Mouse (Mus musculus) embryonic fibroblast, embryonic 13.5 days (primary cell): Measurements from ENCODE around the gene Lpcat2. TPM values are rescaled to one million over a fixed set of nuclear protein-coding genes. Genes with fewer than 3 reads are reported as not detected.
"Not testable (repeated sequence)": the region's sequence is repeated elsewhere in the genome, so short reads cannot be mapped to it uniquely, and the experiment has no call there.

ENCODE experiments used
- H3K27ac ChIP-seq: 2 replicates; pipeline ENCODE4 v1.5.1; 2012; ENCODE audit warnings: low read length, control low read depth, inconsistent platforms; ENCODE audit not compliant: insufficient read depth
- H3K4me1 ChIP-seq: 2 replicates; pipeline ENCODE4 v1.6.1; 2011; ENCODE audit warnings: low read length; ENCODE audit not compliant: control insufficient read depth, insufficient read depth
- H3K4me3 ChIP-seq: 2 replicates; pipeline ENCODE4 v1.5.1; 2011; ENCODE audit warnings: mild to moderate bottlenecking, control low read depth, low read length; ENCODE audit not compliant: insufficient read depth
- CTCF ChIP-seq: IDR thresholded peaks from 2 replicates; pipeline ENCODE4 v1.5.1; 2011; ENCODE audit warnings: mild to moderate bottlenecking, control low read depth, low read length, moderate library complexity, borderline replicate concordance; ENCODE audit not compliant: insufficient read depth
- POLR2A ChIP-seq: IDR thresholded peaks from 2 replicates; pipeline ENCODE4 v1.6.1; 2011; ENCODE audit warnings: low read depth, mild to moderate bottlenecking, control low read depth, low read length, moderate library complexity
- polyA plus RNA-seq: library from polyadenylated mRNA; stranded (reverse); fragments of >200 nt; gene quantifications from 2 replicates; pipeline ENCODE4 v1.2.4, GENCODE M21; 2011; ENCODE audit warnings: low read depth; ENCODE audit not compliant: missing spikeins, insufficient read length

The Lpcat2 gene
- polyA plus RNA-seq, 1 experiment, result 4.3 TPM

DNA sequence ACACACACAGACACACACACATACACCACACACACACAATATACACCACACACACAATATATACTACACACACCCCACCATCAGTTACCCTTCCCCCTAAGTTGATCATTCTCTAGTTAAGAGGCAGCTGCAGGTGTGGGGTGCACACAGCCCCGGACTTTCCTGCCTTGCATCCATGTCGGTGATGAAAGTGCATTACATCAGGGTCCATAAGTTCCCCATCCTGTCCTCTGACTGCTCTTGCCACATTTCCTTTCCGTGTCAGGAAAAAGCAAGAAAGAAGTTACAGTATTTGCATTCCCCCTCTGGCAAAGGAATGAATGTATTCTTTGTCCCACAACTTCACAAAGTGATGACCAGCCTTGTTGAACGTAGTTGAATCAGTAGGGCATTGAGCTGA is 26.1 kb downstream of the Lpcat2 start:
- peaks cover 2% of the 10 kb centered on the region; the same call in 1 of the 2 replicates for H3K4me1 ChIP-seq
- H3K27ac ChIP-seq, result peak overlapping the region; percentile 4
- TF ChIP-seq CTCF (no peak), POLR2A (no peak)
- H3K4me3 ChIP-seq, result no peak overlapping the region

DNA sequence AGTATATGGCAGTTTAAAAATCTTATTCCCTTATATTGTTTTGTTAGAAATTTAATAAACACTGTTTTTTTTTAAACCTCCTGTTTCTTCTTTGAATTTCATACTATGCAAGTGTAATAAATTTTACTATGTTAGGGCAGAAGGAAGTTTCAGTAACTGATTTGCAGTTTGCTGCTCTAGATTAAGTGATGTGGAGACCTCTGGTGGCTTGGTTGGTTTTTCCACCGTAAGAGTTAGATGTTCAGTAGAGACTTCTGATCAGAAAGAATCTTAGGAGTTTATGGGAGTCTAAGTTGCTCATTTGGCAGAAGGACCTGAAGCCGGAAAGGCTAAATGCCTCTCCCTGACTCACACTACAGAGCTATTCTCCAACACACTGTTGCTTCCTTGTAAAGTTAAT is 28.6 kb downstream of the Lpcat2 start:
- TF ChIP-seq POLR2A (no peak), CTCF (no peak)

DNA sequence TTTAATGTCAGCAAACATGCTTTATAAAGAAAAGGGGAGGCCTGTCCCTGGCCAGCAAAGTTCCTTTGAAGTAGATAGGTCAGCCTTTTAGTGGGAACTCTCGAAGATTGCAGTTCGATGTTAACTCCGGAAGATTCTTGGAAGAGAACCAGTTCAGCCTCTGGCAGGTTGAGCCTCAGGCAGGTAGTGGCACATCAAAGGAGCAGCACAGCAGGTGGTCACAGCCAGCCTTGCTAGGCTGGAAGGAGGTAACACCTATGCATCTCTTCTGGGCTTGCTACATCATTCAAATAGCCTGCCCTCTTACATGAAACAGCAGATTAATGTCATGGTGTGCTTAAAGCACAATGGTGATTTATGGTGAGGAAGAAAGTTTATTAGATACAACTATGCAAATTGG is 37.1 kb downstream of the Lpcat2 start:
- H3K4me3 ChIP-seq, H3K27ac ChIP-seq, H3K4me1 ChIP-seq: not testable (repeated sequence)

More for the DNA sequence above, 28.6 kb downstream of the Lpcat2 start:
- peaks cover 2% of the 10 kb centered on the region; the same call in 1 of the 2 replicates for H3K4me1 ChIP-seq
- no peak overlapping the region for H3K4me3 ChIP-seq
- no peak overlapping the region for H3K27ac ChIP-seq

DNA sequence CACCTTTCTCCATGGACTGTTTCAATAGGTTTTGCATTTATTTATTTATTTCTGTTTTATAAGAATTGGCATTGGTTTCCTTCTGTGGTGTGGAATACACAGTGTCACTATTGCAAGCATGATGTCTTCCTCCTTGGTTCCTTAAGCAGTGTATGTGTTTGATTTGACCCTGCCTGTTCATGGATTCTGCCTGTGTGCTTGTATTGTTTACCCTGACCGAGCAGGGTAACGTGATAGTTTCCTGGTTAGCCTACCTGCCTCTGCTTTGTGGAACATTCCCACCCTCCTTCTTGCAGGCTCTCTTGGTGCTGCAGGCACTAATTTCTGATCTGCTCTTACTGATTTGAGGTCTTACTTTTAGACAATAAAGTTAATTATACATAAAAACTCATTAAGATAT is 38.7 kb downstream of the Lpcat2 start:
- no peak overlapping the region for H3K27ac ChIP-seq
- H3K4me3 ChIP-seq, result no peak overlapping the region
- no peaks in the 10 kb centered on the region for H3K4me1 ChIP-seq
- no peak for TF ChIP-seq POLR2A
- no peak for TF ChIP-seq CTCF

DNA sequence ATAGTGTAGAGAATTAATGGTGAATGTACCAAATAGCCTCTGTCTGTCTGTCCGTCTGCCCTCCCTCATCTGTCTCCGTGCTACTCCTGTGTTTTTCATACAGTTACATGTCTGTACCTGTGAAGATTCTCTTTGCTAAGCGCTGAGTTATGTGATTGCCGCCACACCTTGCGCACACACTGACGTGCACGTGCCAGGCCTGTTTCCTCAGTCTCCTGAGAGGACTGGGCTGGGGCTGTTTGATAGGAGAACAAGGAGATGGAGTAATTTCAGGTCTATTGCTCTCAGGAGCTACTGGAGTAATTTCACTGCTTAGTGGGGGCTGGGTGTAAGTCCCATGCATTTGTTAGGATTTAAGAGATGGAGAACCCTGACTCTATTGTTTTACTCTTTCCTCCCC is 39.9 kb downstream of the Lpcat2 start:
- no peaks in the 10 kb centered on the region for H3K4me1 ChIP-seq
- TF ChIP-seq CTCF (no peak), POLR2A (no peak)
- H3K4me3 ChIP-seq, result no peak overlapping the region
- H3K27ac ChIP-seq, result no peak overlapping the region

DNA sequence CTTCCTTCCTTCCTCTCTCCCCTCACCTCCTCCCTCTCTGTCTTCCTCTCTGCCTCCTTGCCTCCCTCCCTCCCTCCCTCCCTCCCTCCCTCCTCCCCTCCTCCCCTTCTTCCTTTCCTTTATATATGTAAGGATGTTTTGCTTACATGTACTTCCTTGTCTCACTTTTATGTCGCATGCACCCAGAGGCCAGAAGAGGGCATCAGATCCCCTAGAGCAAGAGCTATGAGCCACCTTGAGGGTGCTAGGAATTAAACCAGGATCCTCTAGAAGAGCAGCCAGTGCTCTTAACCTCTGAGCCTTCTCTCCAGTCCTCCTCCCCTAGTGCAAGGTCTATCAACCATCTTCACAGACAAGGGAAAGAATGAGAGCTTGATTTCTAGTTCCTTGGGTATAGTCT is 40.9 kb downstream of the Lpcat2 start:
- Histone ChIP-seq H3K4me1 (no peaks in the 10 kb centered on the region), H3K27ac (no peak overlapping the region), H3K4me3 (no peak overlapping the region)
- no peak for TF ChIP-seq CTCF
- no peak for TF ChIP-seq POLR2A

DNA sequence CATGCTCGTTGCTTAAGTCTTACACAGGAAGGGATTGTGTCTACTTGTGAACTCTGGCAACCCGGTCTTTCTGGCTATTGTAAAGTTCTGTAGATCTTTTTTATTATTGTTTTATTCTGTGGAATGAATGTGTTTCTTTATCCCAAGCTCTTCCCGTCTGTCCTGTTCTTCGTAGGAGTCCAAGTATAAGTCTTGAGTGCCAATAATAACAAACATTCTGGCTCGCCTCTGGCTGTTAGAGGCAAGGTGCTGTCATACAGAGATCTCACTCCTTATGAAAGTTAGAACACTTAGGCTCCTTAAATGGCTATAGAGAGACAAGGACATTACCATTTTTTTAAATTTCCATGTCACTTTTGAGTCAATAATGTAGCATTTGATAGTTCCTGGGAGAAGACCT is 41.5 kb downstream of the Lpcat2 start:
- H3K27ac ChIP-seq, result no peak overlapping the region
- no peaks in the 10 kb centered on the region for H3K4me1 ChIP-seq
- no peak for TF ChIP-seq POLR2A
- no peak for TF ChIP-seq CTCF
- H3K4me3 ChIP-seq, result no peak overlapping the region

DNA sequence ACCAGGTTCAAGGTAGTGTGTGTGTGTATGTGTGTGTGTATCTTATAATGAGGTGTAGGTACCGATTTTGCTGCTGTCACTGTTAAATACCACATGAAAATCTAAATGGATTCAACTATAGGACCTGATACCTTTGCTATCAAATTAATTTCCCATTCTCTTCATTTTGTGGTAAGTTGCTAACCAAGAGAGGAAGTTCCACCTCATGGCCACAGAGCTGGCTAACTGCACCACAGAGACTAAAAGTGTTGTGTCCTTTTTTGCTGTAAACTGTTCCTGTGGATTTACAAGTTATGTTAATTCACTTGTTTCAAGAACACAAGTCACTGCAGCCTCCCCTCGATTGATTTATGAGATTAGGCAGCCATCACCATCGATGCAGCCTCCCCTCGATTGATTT is 42.7 kb downstream of the Lpcat2 start:
- Histone ChIP-seq H3K4me1 (no peaks in the 10 kb centered on the region), H3K4me3 (no peak overlapping the region), H3K27ac (no peak overlapping the region)
- TF ChIP-seq POLR2A (no peak), CTCF (no peak)

DNA sequence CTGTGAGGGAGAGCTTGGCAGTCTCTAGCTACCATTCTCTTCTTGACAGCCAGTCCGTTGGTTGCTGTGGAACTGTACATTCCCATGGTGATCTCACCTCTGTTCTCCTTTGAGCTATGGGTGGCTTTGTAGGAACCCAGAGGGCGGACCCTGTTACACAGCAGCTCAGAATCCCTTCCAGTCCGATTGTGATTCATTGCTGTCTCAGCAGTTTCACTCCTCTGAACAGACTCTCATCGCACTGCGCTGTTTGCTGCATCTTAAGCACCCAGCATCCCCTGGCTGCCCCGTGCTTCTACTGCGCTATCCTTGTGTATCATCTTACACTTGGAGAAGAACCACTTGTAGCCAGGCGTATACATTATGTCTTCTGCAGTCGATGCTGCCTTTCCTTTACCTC is 44.5 kb downstream of the Lpcat2 start:
- TF ChIP-seq CTCF (no peak), POLR2A (no peak)

DNA sequence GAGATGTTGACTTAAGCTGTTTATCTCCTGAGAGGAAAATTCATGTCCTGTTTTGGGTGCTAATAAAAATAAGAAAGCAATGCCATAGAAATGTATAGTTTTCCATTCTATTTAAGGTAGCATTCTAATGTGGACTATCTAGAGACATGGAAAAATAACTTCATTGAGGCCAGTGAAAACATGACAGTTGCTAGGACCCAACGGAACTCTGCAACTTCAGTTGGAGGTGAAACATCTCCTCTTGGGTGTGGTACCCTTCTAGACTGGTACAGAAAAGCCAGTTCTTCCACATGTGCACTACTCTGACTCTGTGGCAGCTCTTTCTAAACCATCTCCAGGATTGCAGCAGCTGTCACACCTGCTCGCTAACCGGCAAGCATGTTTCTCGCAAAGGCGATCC is 46.0 kb downstream of the Lpcat2 start, which contains the start of gene Capns2:
Gene Capns2 (plus strand): TSS at position 301 of the 400 bp plus-strand sequence.
- Histone ChIP-seq H3K4me1 (no peaks in the 10 kb centered on the region), H3K4me3 (no peak within 1 kb of the TSS), H3K27ac (no peak within 1 kb of the TSS)
- no peak for TF ChIP-seq POLR2A
- TF ChIP-seq CTCF, result no peak

More for the DNA sequence above, 44.5 kb downstream of the Lpcat2 start:
- H3K4me1 ChIP-seq, result no peaks in the 10 kb centered on the region
- no peak overlapping the region for H3K27ac ChIP-seq
- H3K4me3 ChIP-seq, result no peak overlapping the region

DNA sequence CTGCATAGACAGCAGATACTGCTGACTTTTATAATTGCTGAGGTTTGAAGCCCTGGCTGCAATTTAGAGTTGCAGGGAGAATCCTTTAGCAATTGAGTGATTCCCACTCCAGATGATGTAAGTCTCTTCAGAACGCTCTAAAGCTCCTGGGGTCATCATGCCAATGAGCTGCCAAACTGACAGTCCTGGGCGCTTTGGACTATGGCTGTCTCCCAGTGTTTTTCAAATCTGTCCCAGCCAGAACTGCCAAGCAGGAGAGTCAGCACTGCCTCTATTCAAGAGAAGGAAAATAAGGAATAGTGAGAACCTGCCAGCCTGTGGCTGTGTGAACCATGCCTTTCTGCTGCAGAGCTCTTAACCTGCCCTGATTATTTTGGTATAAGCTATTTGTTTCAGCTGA is 47.8 kb downstream of the Lpcat2 start:
- H3K4me1 ChIP-seq, result no peaks in the 10 kb centered on the region
- TF ChIP-seq CTCF (no peak), POLR2A (no peak)
- no peak overlapping the region for H3K27ac ChIP-seq
- no peak overlapping the region for H3K4me3 ChIP-seq
